Mouse (Mus musculus) heart, embryonic 14.5 days (tissue): ENCODE data around the gene 2610507B11Rik. TPM values are rescaled to one million over a fixed set of nuclear protein-coding genes. Genes with fewer than 3 reads are reported as not detected.
"Not testable (repeated sequence)": the region's sequence is repeated elsewhere in the genome, so short reads cannot be mapped to it uniquely, and the experiment has no call there.

Experiments used
- ATAC-seq: fragments of 200-750 bp; cut with Nextera tagmentation; 2 replicates; pipeline ENCODE4 v1.8.0; 2017; ENCODE audit warnings: low read depth, moderate TSS enrichment; ENCODE audit not compliant: insufficient number of reproducible peaks, insufficient read depth, low FRiP score
- H3K27ac ChIP-seq, 2 experiments: fragments of 200-500 bp in 1 of 2; fragments of 300-500 bp in 1 of 2; sonication (generic) in 1 of 2; replicated peaks in 1 of 2; 2 replicates each; pipeline ENCODE4 v1.5.1; 2012 to 2014; ENCODE audit warnings: low read depth in 2 of 2, low read length in 2 of 2, control low read depth in 1 of 2, mild to moderate bottlenecking in 1 of 2, mixed read lengths in 1 of 2; ENCODE audit not compliant: control insufficient read depth in 1 of 2, insufficient read depth in 1 of 2
- H3K27me3 ChIP-seq: fragments of 300-500 bp; sonication (generic); 2 replicates; pipeline ENCODE4 v1.6.1; 2014; ENCODE audit warnings: mild to moderate bottlenecking, low read length, control low read depth; ENCODE audit not compliant: control insufficient read depth, insufficient read depth
- H3K36me3 ChIP-seq: fragments of 300-500 bp; sonication (generic); 2 replicates; pipeline ENCODE4 v1.6.1; 2014; ENCODE audit warnings: mild to moderate bottlenecking, control low read depth, low read length, mixed read lengths; ENCODE audit not compliant: control insufficient read depth, insufficient read depth
- H3K4me1 ChIP-seq, 2 experiments: fragments of 200-500 bp in 1 of 2; fragments of 300-500 bp in 1 of 2; sonication (generic) in 1 of 2; 2 replicates each; pipeline ENCODE4 v1.6.1; 2012 to 2014; ENCODE audit warnings: low read length in 2 of 2, control low read depth in 1 of 2, mixed read lengths in 1 of 2; ENCODE audit not compliant: control insufficient read depth in 2 of 2, insufficient read depth in 2 of 2
- H3K4me2 ChIP-seq: fragments of 300-500 bp; sonication (generic); 2 replicates; pipeline ENCODE4 v1.6.1; 2014; ENCODE audit warnings: mild to moderate bottlenecking, low read length
- H3K4me3 ChIP-seq, 2 experiments: fragments of 200-500 bp in 1 of 2; fragments of 300-500 bp in 1 of 2; sonication (generic) in 1 of 2; 2 replicates each; pipeline ENCODE4 v1.5.1; 2012 to 2014; ENCODE audit warnings: low read length in 2 of 2, mild to moderate bottlenecking in 2 of 2, control low read depth in 1 of 2, low read depth in 1 of 2, moderate library complexity in 1 of 2; ENCODE audit not compliant: control insufficient read depth in 1 of 2, insufficient read depth in 1 of 2
- H3K9ac ChIP-seq: fragments of 300-500 bp; sonication (generic); 2 replicates; pipeline ENCODE4 v1.6.1; 2014; ENCODE audit warnings: mild to moderate bottlenecking, low read length
- H3K9me3 ChIP-seq: fragments of 300-500 bp; sonication (generic); 2 replicates; pipeline ENCODE4 v1.6.1; 2016; ENCODE audit warnings: low read length, control low read depth; ENCODE audit not compliant: control insufficient read depth
- WGBS: fragments of 180-500 bp; shearing (Covaris S2); extraction: QIAGEN DNeasy Blood & Tissue Kit; methylation state at CpG from one replicate; pipeline ENCODE4 v1.1.7; 2014; 5-methylcytosine and 5-hydroxymethylcytosine counted together
- polyA plus RNA-seq: library from polyadenylated mRNA; unstranded; fragments of >200 nt; fragmentation: Nextera tagmentation; extraction: Ambion mirVana; gene quantifications from 2 replicates; pipeline ENCODE4 v1.2.1, GENCODE M21; 2014

Gene 2610507B11Rik
- polyA plus RNA-seq, 1 experiment from 2014 or later = 71.3 TPM

GRCm38 (mm10) chr11:78265571-78265970, 4.0 kb downstream of the 2610507B11Rik start:
- peaks cover 2 to 10% of the 10 kb centered on the region in 2 experiments; a peak in 3 of 4 replicates for H3K4me1 ChIP-seq
- H3K9ac ChIP-seq = no peak overlapping the region
- H3K4me3 ChIP-seq = no peak overlapping the region
- peaks cover 77% of the 10 kb centered on the region for H3K36me3 ChIP-seq
- no peak for ATAC-seq
- H3K27me3 ChIP-seq = no peaks in the 10 kb centered on the region
- H3K27ac ChIP-seq = no peak overlapping the region
- 85% methylated on average over 6 of the region's 6 CpGs for WGBS
- no peaks in the 10 kb centered on the region for H3K9me3 ChIP-seq
- H3K4me2 ChIP-seq = no peak overlapping the region

GRCm38 (mm10) chr11:78271986-78272385, 10.4 kb downstream of the 2610507B11Rik start:
- Histone ChIP-seq H3K36me3 (peaks cover 98% of the 10 kb centered on the region), H3K27me3 (no peaks in the 10 kb centered on the region), H3K9me3 (no peaks in the 10 kb centered on the region), H3K4me1 (no peaks in the 10 kb centered on the region), H3K4me3 (no peak overlapping the region), H3K4me2 (no peak overlapping the region), H3K9ac (no peak overlapping the region), H3K27ac (no peak overlapping the region)
- 88% methylated on average over 13 of the region's 13 CpGs for WGBS
- no peak for ATAC-seq

- Histone ChIP-seq H3K36me3 (peaks cover 100% of the 10 kb centered on the region), H3K9ac (no peak overlapping the region), H3K4me3 (no peak overlapping the region), H3K4me1 (no peaks in the 10 kb centered on the region), H3K27me3 (no peaks in the 10 kb centered on the region), H3K27ac (no peak overlapping the region), H3K9me3 (no peaks in the 10 kb centered on the region), H3K4me2 (no peak overlapping the region)
- 93% methylated on average over 1 of the region's 1 CpGs for WGBS
- no peak for ATAC-seq
These were observed 14.0 kb downstream of the 2610507B11Rik start for GRCm38 (mm10) chr11:78275596-78275995.

GRCm38 (mm10) chr11:78276169-78276568, 14.6 kb downstream of the 2610507B11Rik start:
- not testable (repeated sequence) for ATAC-seq, H3K4me1 ChIP-seq, H3K9me3 ChIP-seq, H3K4me3 ChIP-seq, H3K9ac ChIP-seq, H3K27ac ChIP-seq, H3K27me3 ChIP-seq, H3K4me2 ChIP-seq
- H3K36me3 ChIP-seq = peaks cover 100% of the 10 kb centered on the region
- 88% methylated on average over 4 of the region's 4 CpGs for WGBS

- Histone ChIP-seq H3K4me2 (no peak overlapping the region), H3K4me1 (no peaks in the 10 kb centered on the region), H3K27me3 (no peaks in the 10 kb centered on the region), H3K36me3 (peaks cover 100% of the 10 kb centered on the region), H3K27ac (no peak overlapping the region), H3K9ac (no peak overlapping the region), H3K4me3 (no peak overlapping the region), H3K9me3 (no peaks in the 10 kb centered on the region)
- WGBS = 69% methylated on average over 7 of the region's 7 CpGs
- no peak for ATAC-seq
These were observed 17.3 kb downstream of the 2610507B11Rik start for GRCm38 (mm10) chr11:78278853-78279252.

GRCm38 (mm10) chr11:78279586-78279985, 18.0 kb downstream of the 2610507B11Rik start:
- Histone ChIP-seq H3K9me3 (no peaks in the 10 kb centered on the region), H3K4me1 (no peaks in the 10 kb centered on the region), H3K4me3 (no peak overlapping the region), H3K9ac (no peak overlapping the region), H3K36me3 (peaks cover 100% of the 10 kb centered on the region), H3K27ac (no peak overlapping the region), H3K4me2 (no peak overlapping the region), H3K27me3 (no peaks in the 10 kb centered on the region)
- WGBS = 90% methylated on average over 4 of the region's 4 CpGs
- ATAC-seq = no peak

- Histone ChIP-seq H3K4me3 (no peak overlapping the region), H3K36me3 (peaks cover 82% of the 10 kb centered on the region), H3K9me3 (no peaks in the 10 kb centered on the region), H3K27me3 (no peaks in the 10 kb centered on the region), H3K4me2 (no peak overlapping the region), H3K27ac (no peak overlapping the region), H3K9ac (no peak overlapping the region), H3K4me1 (no peaks in the 10 kb centered on the region)
- ATAC-seq = no peak
- 90% methylated on average over 7 of the region's 7 CpGs for WGBS
These were observed 27.7 kb downstream of the 2610507B11Rik start for GRCm38 (mm10) chr11:78289146-78289763.

GRCm38 (mm10) chr11:78290654-78291053, 29.1 kb downstream of the 2610507B11Rik start, which contains the start of gene BC030499:
BC030499 (plus strand) TSS chr11:78290841.
- Histone ChIP-seq H3K27me3 (no peaks in the 10 kb centered on the region), H3K4me2 (no peak within 1 kb of the TSS), H3K4me1 (no peaks in the 10 kb centered on the region), H3K4me3 (no peak within 1 kb of the TSS), H3K9me3 (no peaks in the 10 kb centered on the region), H3K27ac (no peak within 1 kb of the TSS), H3K36me3 (peaks cover 68% of the 10 kb centered on the region), H3K9ac (no peak within 1 kb of the TSS)
- WGBS = 87% methylated on average over 4 of the region's 4 CpGs
- no peak for ATAC-seq
